Mouse (Mus musculus) forebrain, embryonic 13.5 days (tissue): ENCODE results near the gene Prim2. TPM values are rescaled to one million over a fixed set of nuclear protein-coding genes. Genes with fewer than 3 reads are reported as not detected.
"Not testable (repeated sequence)": the region's sequence is repeated elsewhere in the genome, so short reads cannot be mapped to it uniquely, and the experiment has no call there.

ENCODE experiments used
- ATAC-seq: fragments of 200-750 bp; cut with Nextera tagmentation; 2 replicates; pipeline ENCODE4 v1.8.0; 2017
- H3K27ac ChIP-seq: fragments of 300-500 bp; sonication (generic); 2 replicates; pipeline ENCODE4 v1.5.1; 2015; ENCODE audit warnings: inconsistent platforms, mild to moderate bottlenecking, moderate library complexity
- H3K27me3 ChIP-seq: fragments of 300-500 bp; sonication (generic); 2 replicates; pipeline ENCODE4 v1.6.1; 2015; ENCODE audit warnings: mild to moderate bottlenecking, inconsistent platforms
- H3K36me3 ChIP-seq: fragments of 300-500 bp; sonication (generic); 2 replicates; pipeline ENCODE4 v1.6.1; 2015; ENCODE audit warnings: mild to moderate bottlenecking, inconsistent platforms; ENCODE audit not compliant: poor library complexity, severe bottlenecking
- H3K4me1 ChIP-seq: fragments of 300-500 bp; sonication (generic); 2 replicates; pipeline ENCODE4 v1.6.1; 2015; ENCODE audit warnings: inconsistent platforms
- H3K4me2 ChIP-seq: fragments of 300-500 bp; sonication (generic); 2 replicates; pipeline ENCODE4 v1.6.1; 2015; ENCODE audit warnings: inconsistent platforms, mild to moderate bottlenecking, moderate library complexity
- H3K4me3 ChIP-seq: fragments of 300-500 bp; sonication (generic); 2 replicates; pipeline ENCODE4 v1.5.1; 2015; ENCODE audit warnings: mild to moderate bottlenecking, inconsistent platforms
- H3K9ac ChIP-seq: fragments of 300-500 bp; sonication (generic); 2 replicates; pipeline ENCODE4 v1.6.1; 2015; ENCODE audit warnings: mild to moderate bottlenecking, inconsistent platforms
- H3K9me3 ChIP-seq: fragments of 300-500 bp; sonication (generic); replicated peaks from 2 replicates; pipeline ENCODE4 v1.6.1; 2016; ENCODE audit warnings: inconsistent platforms
- WGBS: fragments of 180-500 bp; shearing (Covaris S2); methylation state at CpG from one replicate; pipeline ENCODE4 v1.1.7; 2015; 5-methylcytosine and 5-hydroxymethylcytosine counted together
- polyA plus RNA-seq: library from polyadenylated mRNA; unstranded; fragments of >200 nt; fragmentation: Nextera tagmentation; extraction: Ambion mirVana; gene quantifications from 2 replicates; pipeline ENCODE4 v1.2.1, GENCODE M21; 2015

The Prim2 gene
- polyA plus RNA-seq, 1 experiment from 2014 or later = 47.8 TPM

- no peaks in the 10 kb centered on the region for H3K9me3 ChIP-seq
- 91% methylated on average over 4 of the region's 4 CpGs for WGBS
- H3K27ac ChIP-seq = no peak overlapping the region
- H3K4me3 ChIP-seq = no peak overlapping the region
- H3K36me3 ChIP-seq = peaks cover 39% of the 10 kb centered on the region
- H3K4me2 ChIP-seq = no peak overlapping the region
- H3K27me3 ChIP-seq = no peaks in the 10 kb centered on the region
- no peak overlapping the region for H3K9ac ChIP-seq
- H3K4me1 ChIP-seq = peaks cover 6% of the 10 kb centered on the region; the same call in 1 of the 2 replicates
- ATAC-seq = no peak
These were observed 20.6 kb downstream of the Prim2 start for GRCm38 (mm10) chr1:33649021-33649420.

- Histone ChIP-seq H3K9ac (no peak overlapping the region), H3K27ac (no peak overlapping the region), H3K4me1 (peaks cover 6% of the 10 kb centered on the region; the same call in 1 of the 2 replicates), H3K9me3 (no peaks in the 10 kb centered on the region), H3K4me3 (no peak overlapping the region), H3K36me3 (peaks cover 44% of the 10 kb centered on the region), H3K4me2 (no peak overlapping the region), H3K27me3 (no peaks in the 10 kb centered on the region)
- 80% methylated on average over 4 of the region's 4 CpGs for WGBS
- no peak; the same call in 1 of the 2 replicates for ATAC-seq
These were observed 21.9 kb downstream of the Prim2 start for GRCm38 (mm10) chr1:33647661-33648060.

GRCm38 (mm10) chr1:33647173-33647572 lies 22.4 kb downstream of the Prim2 start:
- WGBS = 74% methylated on average over 4 of the region's 4 CpGs
- Histone ChIP-seq H3K27ac (no peak overlapping the region), H3K27me3 (no peaks in the 10 kb centered on the region), H3K4me2 (no peak overlapping the region), H3K9me3 (no peaks in the 10 kb centered on the region), H3K36me3 (peaks cover 45% of the 10 kb centered on the region), H3K4me3 (no peak overlapping the region), H3K9ac (no peak overlapping the region), H3K4me1 (peaks cover 6% of the 10 kb centered on the region; the same call in 1 of the 2 replicates)
- ATAC-seq = peak; percentile 83

DNA sequence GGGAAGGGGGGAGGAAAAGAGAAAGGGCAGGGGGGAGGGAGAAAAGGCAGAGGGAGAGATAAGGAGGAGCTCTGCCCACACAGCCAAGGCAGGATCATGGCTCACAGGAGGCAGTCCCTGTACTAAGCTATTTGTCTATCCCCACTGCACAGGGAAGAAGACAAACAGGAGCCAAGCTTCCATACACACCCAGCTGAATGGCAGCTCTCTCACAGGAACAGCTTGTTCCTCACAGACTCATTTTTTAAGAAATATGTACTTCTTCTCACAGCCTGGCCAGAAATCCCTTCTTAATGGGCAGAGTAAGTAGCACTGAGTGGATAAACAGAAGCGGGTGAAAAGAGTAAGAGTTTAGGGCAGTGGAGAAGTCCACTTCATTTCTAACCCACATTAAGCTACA lies 23.9 kb downstream of the Prim2 start:
- Histone ChIP-seq H3K4me3 (no peak overlapping the region), H3K4me1 (peaks cover 6% of the 10 kb centered on the region; the same call in 1 of the 2 replicates), H3K9ac (no peak overlapping the region), H3K27ac (no peak overlapping the region), H3K4me2 (no peak overlapping the region), H3K9me3 (no peaks in the 10 kb centered on the region), H3K36me3 (peaks cover 44% of the 10 kb centered on the region), H3K27me3 (no peaks in the 10 kb centered on the region)
- ATAC-seq = peak; percentile 50; the same call in 1 of the 2 replicates
- 88% methylated on average over 1 of the region's 1 CpGs for WGBS

DNA sequence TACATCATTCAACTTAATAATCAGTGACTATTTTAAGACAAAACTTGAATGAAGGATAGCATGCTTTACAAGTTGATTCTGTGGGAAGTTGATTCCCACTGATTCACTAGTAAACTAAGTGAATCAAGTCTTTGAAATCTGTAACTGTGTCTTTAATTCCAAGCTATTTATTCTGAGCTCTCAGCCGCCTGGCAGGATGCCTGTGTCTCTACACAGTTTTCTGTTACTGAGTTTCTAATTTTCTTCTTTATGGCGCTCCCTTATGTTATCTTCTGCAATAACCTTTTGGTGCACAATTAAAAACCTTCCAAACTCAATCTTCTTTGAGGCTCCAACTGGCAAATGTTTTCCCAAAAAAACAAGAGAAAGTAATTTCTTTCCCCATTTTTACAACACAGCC lies 28.5 kb downstream of the Prim2 start:
- WGBS = 90% methylated on average over 2 of the region's 2 CpGs
- Histone ChIP-seq H3K4me1 (peaks cover 6% of the 10 kb centered on the region; the same call in 1 of the 2 replicates), H3K36me3 (peaks cover 41% of the 10 kb centered on the region), H3K27me3 (no peaks in the 10 kb centered on the region), H3K9me3 (no peaks in the 10 kb centered on the region), H3K27ac (no peak overlapping the region), H3K4me3 (no peak overlapping the region), H3K4me2 (no peak overlapping the region), H3K9ac (no peak overlapping the region)
- no peak for ATAC-seq

DNA sequence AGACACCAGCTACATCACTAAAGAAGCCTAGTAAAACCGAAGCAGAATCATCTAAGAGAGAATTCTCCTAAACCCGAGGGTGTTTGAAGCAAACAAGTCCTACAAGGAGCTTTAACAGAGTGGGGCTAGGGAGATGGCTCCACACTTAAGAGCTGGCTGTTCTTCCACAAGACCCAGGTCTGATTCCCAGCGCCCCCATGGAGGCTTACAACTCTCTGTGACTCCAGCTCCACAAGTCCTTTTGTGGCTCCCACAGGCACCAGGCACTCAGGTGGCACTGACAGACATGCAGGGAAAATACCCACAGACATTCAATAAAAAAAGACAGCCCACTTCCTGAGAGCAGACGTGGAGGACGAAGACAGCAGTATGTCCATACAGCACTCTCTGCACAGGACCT lies 29.5 kb downstream of the Prim2 start:
- H3K4me3 ChIP-seq = no peak overlapping the region
- no peaks in the 10 kb centered on the region for H3K27me3 ChIP-seq
- H3K36me3 ChIP-seq = peaks cover 41% of the 10 kb centered on the region
- no peaks in the 10 kb centered on the region for H3K4me1 ChIP-seq
- H3K27ac ChIP-seq = no peak overlapping the region
- H3K9me3 ChIP-seq = no peaks in the 10 kb centered on the region
- no peak overlapping the region for H3K4me2 ChIP-seq
- WGBS = 96% methylated on average over 5 of the region's 5 CpGs
- no peak for ATAC-seq
- no peak overlapping the region for H3K9ac ChIP-seq

GRCm38 (mm10) chr1:33639234-33639633 lies 30.4 kb downstream of the Prim2 start:
- Histone ChIP-seq H3K9ac (no peak overlapping the region), H3K27me3 (no peaks in the 10 kb centered on the region), H3K4me2 (no peak overlapping the region), H3K9me3 (no peaks in the 10 kb centered on the region), H3K36me3 (peaks cover 44% of the 10 kb centered on the region), H3K4me3 (no peak overlapping the region), H3K27ac (no peak overlapping the region), H3K4me1 (no peaks in the 10 kb centered on the region)
- no peak for ATAC-seq
- 92% methylated on average over 7 of the region's 7 CpGs for WGBS

GRCm38 (mm10) chr1:33637827-33638226 lies 31.8 kb downstream of the Prim2 start:
- no peak overlapping the region for H3K4me3 ChIP-seq
- 94% methylated on average over 14 of the region's 14 CpGs for WGBS

GRCm38 (mm10) chr1:33636421-33637195 lies 33.0 kb downstream of the Prim2 start:
- Histone ChIP-seq H3K4me2 (no peak overlapping the region), H3K27me3 (no peaks in the 10 kb centered on the region), H3K9ac (no peak overlapping the region), H3K4me3 (no peak overlapping the region), H3K4me1 (no peaks in the 10 kb centered on the region), H3K9me3 (0 out of 2 replicates have a peak, but pooled peaks cover 3% of the 10 kb centered on the region), H3K36me3 (peaks cover 46% of the 10 kb centered on the region), H3K27ac (no peak overlapping the region)
- ATAC-seq = no peak
- 87% methylated on average over 10 of the region's 10 CpGs for WGBS

More at GRCm38 (mm10) chr1:33637827-33638226, 31.8 kb downstream of the Prim2 start:
- Histone ChIP-seq H3K36me3 (peaks cover 52% of the 10 kb centered on the region), H3K27me3 (no peaks in the 10 kb centered on the region), H3K4me2 (no peak overlapping the region), H3K9me3 (0 out of 2 replicates have a peak, but pooled peaks cover 3% of the 10 kb centered on the region), H3K27ac (no peak overlapping the region), H3K9ac (no peak overlapping the region), H3K4me1 (no peaks in the 10 kb centered on the region)
- ATAC-seq = 0 out of 2 replicates have a peak, but pooled peaks have one; percentile 38

- not testable (repeated sequence) for H3K4me3 ChIP-seq, H3K27me3 ChIP-seq, H3K4me2 ChIP-seq, H3K9ac ChIP-seq, H3K4me1 ChIP-seq, H3K27ac ChIP-seq, ATAC-seq, H3K9me3 ChIP-seq
- 100% methylated on average over 1 of the region's 1 CpGs for WGBS
- H3K36me3 ChIP-seq = peaks cover 44% of the 10 kb centered on the region
These were observed 38.5 kb downstream of the Prim2 start for GRCm38 (mm10) chr1:33631002-33631618.

GRCm38 (mm10) chr1:33627803-33628202 lies 41.8 kb downstream of the Prim2 start:
- Histone ChIP-seq H3K9me3 (no peaks in the 10 kb centered on the region), H3K36me3 (peaks cover 42% of the 10 kb centered on the region), H3K4me3 (no peak overlapping the region), H3K27me3 (no peaks in the 10 kb centered on the region), H3K4me1 (0 out of 2 replicates have a peak, but pooled peaks cover 6% of the 10 kb centered on the region), H3K4me2 (no peak overlapping the region), H3K9ac (no peak overlapping the region), H3K27ac (no peak overlapping the region)
- 93% methylated on average over 6 of the region's 6 CpGs for WGBS
- ATAC-seq = no peak

- no peak overlapping the region for H3K9ac ChIP-seq
- no peak for ATAC-seq
- WGBS = 90% methylated on average over 2 of the region's 2 CpGs
These were observed 42.5 kb downstream of the Prim2 start for GRCm38 (mm10) chr1:33627070-33627469.

More at GRCm38 (mm10) chr1:33627070-33627469, 42.5 kb downstream of the Prim2 start:
- peaks cover 38% of the 10 kb centered on the region for H3K36me3 ChIP-seq
- H3K4me3 ChIP-seq = no peak overlapping the region
- no peak overlapping the region for H3K4me2 ChIP-seq
- no peak overlapping the region for H3K27ac ChIP-seq
- H3K27me3 ChIP-seq = no peaks in the 10 kb centered on the region
- H3K9me3 ChIP-seq = no peaks in the 10 kb centered on the region
- H3K4me1 ChIP-seq = 0 out of 2 replicates have a peak, but pooled peaks cover 6% of the 10 kb centered on the region
